8 mouse cellular contexts compared by ENCODE assay signal in genomic region chr14:34769021-34769566, GRCm38 (mm10). TPM values are rescaled to one million over a fixed set of nuclear protein-coding genes. Genes with fewer than 3 reads are reported as not detected.
DNase-seq lines count a peak whose midpoint lies in the region; ATAC-seq and TF ChIP-seq lines count a peak whose summit lies in the region.

No protein-coding gene starts in this region.

- TF ChIP-seq CTCF in liver, embryonic 14.5 days (IDR thresholded peaks at IDR 0.05; ENCODE audit: low read depth), result peak; percentile 97
- TF ChIP-seq CTCF in testis, adult 2 months (IDR thresholded peaks at IDR 0.05; ENCODE audit: control insufficient read depth, insufficient read depth, insufficient replicate concordance, low read depth, low read length), result peak; percentile 96

- peak; percentile 82 for DNase-seq in CD4-positive helper T cell, adult 2 months (ENCODE audit: low read depth, low spot score)
- peak; percentile 32 to 57 for DNase-seq in adrenal gland, postnatal 4 days (ENCODE audit: low spot score in 2 of 2)
- DNase-seq in kidney, postnatal 10 days, result peak; percentile 85
- DNase-seq in liver, embryonic 14.5 days (ENCODE audit: low read depth in 3 of 3, low spot score in 3 of 3), result peak; percentile 46 to 65 (median 49)
- peak; percentile 85 for DNase-seq in neural tube, embryonic 11.5 days (ENCODE audit: low spot score)

- H3K9me3 ChIP-seq in embryonic facial prominence, embryonic 13.5 days, result no peaks in the 10 kb centered on the region
- H3K9me3 ChIP-seq in heart, embryonic 13.5 days, result no peaks in the 10 kb centered on the region
- no peaks in the 10 kb centered on the region for H3K9me3 ChIP-seq in liver, embryonic 14.5 days (ENCODE audit: control insufficient read depth, low read length)
- H3K9me3 ChIP-seq in neural tube, embryonic 11.5 days (ENCODE audit: control insufficient read depth, low read length), result no peaks in the 10 kb centered on the region

- TF ChIP-seq EP300 in liver, embryonic 14.5 days (IDR thresholded peaks at IDR 0.05; ENCODE audit: low read depth), result no peak

- H3K4me3 ChIP-seq in embryonic facial prominence, embryonic 13.5 days, result peak overlapping the region; percentile 51
- peak overlapping the region; percentile 62 for H3K4me3 ChIP-seq in heart, embryonic 13.5 days
- peak overlapping the region; percentile 47 to 56 for H3K4me3 ChIP-seq in liver, embryonic 14.5 days (ENCODE audit: insufficient read depth in 1 of 2, low read depth in 2 of 2, low read length in 2 of 2)
- peak overlapping the region; percentile 42 for H3K4me3 ChIP-seq in neural tube, embryonic 11.5 days (ENCODE audit: low read depth, low read length)
- peak overlapping the region; percentile 93 for H3K4me3 ChIP-seq in testis, adult 2 months (ENCODE audit: control insufficient read depth, low read depth, low read length)

- no peaks in the 10 kb centered on the region for H3K36me3 ChIP-seq in embryonic facial prominence, embryonic 13.5 days
- H3K36me3 ChIP-seq in heart, embryonic 13.5 days, result no peaks in the 10 kb centered on the region
- H3K36me3 ChIP-seq in liver, embryonic 14.5 days (replicated peaks; ENCODE audit: control insufficient read depth, insufficient read depth, low read depth), result no peaks in the 10 kb centered on the region
- H3K36me3 ChIP-seq in neural tube, embryonic 11.5 days (ENCODE audit: control insufficient read depth, insufficient read depth, low read length), result no peaks in the 10 kb centered on the region
- H3K36me3 ChIP-seq in testis, adult 2 months (ENCODE audit: control insufficient read depth, insufficient read depth, low read length), result no peaks in the 10 kb centered on the region

- H3K4me1 ChIP-seq in embryonic facial prominence, embryonic 13.5 days, result peaks cover 10% of the 10 kb centered on the region
- H3K4me1 ChIP-seq in heart, embryonic 13.5 days, result peaks cover 19% of the 10 kb centered on the region
- H3K4me1 ChIP-seq in liver, embryonic 14.5 days (replicated peaks; ENCODE audit: control insufficient read depth in 2 of 2, insufficient read depth in 2 of 2, low read length in 1 of 2), result peaks cover 0 to 6% of the 10 kb centered on the region in 2 experiments; a peak in 2 of 4 replicates
- H3K4me1 ChIP-seq in neural tube, embryonic 11.5 days (ENCODE audit: control insufficient read depth, insufficient read depth, low read length), result no peaks in the 10 kb centered on the region
- H3K4me1 ChIP-seq in testis, adult 2 months (ENCODE audit: control insufficient read depth, insufficient read depth, low read length), result peaks cover 27% of the 10 kb centered on the region

- peak overlapping the region; percentile 98 for H3K4me2 ChIP-seq in embryonic facial prominence, embryonic 13.5 days
- peak overlapping the region; percentile 100 for H3K4me2 ChIP-seq in heart, embryonic 13.5 days
- H3K4me2 ChIP-seq in liver, embryonic 14.5 days (ENCODE audit: low read depth), result peak overlapping the region; percentile 84
- peak overlapping the region; percentile 93 for H3K4me2 ChIP-seq in neural tube, embryonic 11.5 days (ENCODE audit: low read depth)

- TF ChIP-seq POLR2A in testis, adult 2 months (IDR thresholded peaks at IDR 0.05; ENCODE audit: control insufficient read depth, low read depth, low read length), result no peak

- H3K9ac ChIP-seq in embryonic facial prominence, embryonic 13.5 days, result peak overlapping the region; percentile 72
- peak overlapping the region; percentile 83 for H3K9ac ChIP-seq in heart, embryonic 13.5 days
- H3K9ac ChIP-seq in liver, embryonic 14.5 days (replicated peaks), result peak overlapping the region; percentile 43; the same call in 1 of the 2 replicates
- peak overlapping the region; percentile 54 for H3K9ac ChIP-seq in neural tube, embryonic 11.5 days (ENCODE audit: low read length)

- peak; percentile 50; the same call in 1 of the 2 replicates for ATAC-seq in embryonic facial prominence, embryonic 13.5 days (ENCODE audit: insufficient number of reproducible peaks, insufficient read depth, low FRiP score, low TSS enrichment, low read depth)
- no peak for ATAC-seq in heart, embryonic 13.5 days (ENCODE audit: extremely low read depth, insufficient number of reproducible peaks, low FRiP score, low TSS enrichment)
- ATAC-seq in liver, embryonic 14.5 days (ENCODE audit: insufficient read depth), result peak; percentile 68
- peak; percentile 61 for ATAC-seq in neural tube, embryonic 11.5 days (ENCODE audit: insufficient read depth, low FRiP score, low TSS enrichment)

- under 1% methylated on average over 36 of the region's 36 CpGs for WGBS in embryonic facial prominence, embryonic 13.5 days
- under 1% methylated on average over 36 of the region's 36 CpGs for WGBS in heart, embryonic 13.5 days
- WGBS in liver, embryonic 14.5 days (ENCODE audit: insufficient replicate concordance), result under 1% methylated on average over 36 of the region's 36 CpGs
- under 1% methylated on average over 36 of the region's 36 CpGs for WGBS in neural tube, embryonic 11.5 days

- H3K27ac ChIP-seq in embryonic facial prominence, embryonic 13.5 days, result no peak overlapping the region
- no peak overlapping the region for H3K27ac ChIP-seq in heart, embryonic 13.5 days (replicated peaks)
- H3K27ac ChIP-seq in liver, embryonic 14.5 days, result no peak overlapping the region
- no peak overlapping the region for H3K27ac ChIP-seq in neural tube, embryonic 11.5 days (ENCODE audit: low read depth, low read length)
- H3K27ac ChIP-seq in testis, adult 2 months (ENCODE audit: control insufficient read depth, insufficient read depth, low read depth, low read length), result peak overlapping the region; percentile 71

- H3K27me3 ChIP-seq in embryonic facial prominence, embryonic 13.5 days, result peaks cover 17% of the 10 kb centered on the region
- peaks cover 18% of the 10 kb centered on the region for H3K27me3 ChIP-seq in heart, embryonic 13.5 days (replicated peaks)
- no peaks in the 10 kb centered on the region for H3K27me3 ChIP-seq in liver, embryonic 14.5 days (ENCODE audit: control insufficient read depth, insufficient read depth, low read length)
- peaks cover 5% of the 10 kb centered on the region; the same call in 1 of the 2 replicates for H3K27me3 ChIP-seq in neural tube, embryonic 11.5 days (ENCODE audit: control insufficient read depth, insufficient read depth, low read length)
- no peaks in the 10 kb centered on the region for H3K27me3 ChIP-seq in testis, adult 2 months (ENCODE audit: control insufficient read depth, insufficient read depth, low read length)

RNA-seq across cellular contexts. Expression of gene Grid1, which starts 50.8 kb away (rescaled TPM):
- total RNA-seq in adrenal gland, postnatal 4 days (2021), result 1 to 10 TPM in 1 of 2 experiments, under 1 TPM in 1; 0.65 to 2.1 TPM
- 0.81 and 1.0 TPM in 2 replicates for polyA plus RNA-seq in embryonic facial prominence, embryonic 13.5 days (2015; fragmentation: Nextera tagmentation; extraction: Ambion mirVana)
- polyA plus RNA-seq in heart, embryonic 13.5 days (2015; fragmentation: Nextera tagmentation; extraction: Ambion mirVana), result 0.11 and 0.55 TPM in 2 replicates
- 0.04 TPM in 2 replicates for polyA plus RNA-seq in liver, embryonic 14.5 days (2012; rRNA removed)
- 0.16 TPM in 1 of 2 replicates, not detected in the other for polyA plus RNA-seq in liver, embryonic 14.5 days (2014; fragmentation: Nextera tagmentation; extraction: Ambion mirVana)
- polyA plus RNA-seq in neural tube, embryonic 11.5 days (2014; fragmentation: Nextera tagmentation; extraction: Ambion mirVana), result 0.91 and 1.7 TPM in 2 replicates
- polyA plus RNA-seq in testis, adult 2 months (2012; rRNA removed), result 1.4 TPM in 2 replicates

Comparison
In these comparisons a context has a peak if more than half of its experiments do, and no peak if none do; other contexts are left out.
1. H3K4me3 ChIP-seq: peak in every context shown above with its lines; median percentile 93 in testis, adult 2 months; 62 in heart, embryonic 13.5 days; 52 in liver, embryonic 14.5 days; 51 in embryonic facial prominence, embryonic 13.5 days; 42 in neural tube, embryonic 11.5 days.